Mouse (Mus musculus): ENCODE measurements around the gene Gemin7. TPM values are rescaled to one million over a fixed set of nuclear protein-coding genes. Genes with fewer than 3 reads are reported as not detected.

The Gemin7 gene
- 75.7 to 86.9 TPM (median 84.1 TPM) in 4 replicates for total RNA-seq (2023; ENCODE audit: inconsistent age)

DNA sequence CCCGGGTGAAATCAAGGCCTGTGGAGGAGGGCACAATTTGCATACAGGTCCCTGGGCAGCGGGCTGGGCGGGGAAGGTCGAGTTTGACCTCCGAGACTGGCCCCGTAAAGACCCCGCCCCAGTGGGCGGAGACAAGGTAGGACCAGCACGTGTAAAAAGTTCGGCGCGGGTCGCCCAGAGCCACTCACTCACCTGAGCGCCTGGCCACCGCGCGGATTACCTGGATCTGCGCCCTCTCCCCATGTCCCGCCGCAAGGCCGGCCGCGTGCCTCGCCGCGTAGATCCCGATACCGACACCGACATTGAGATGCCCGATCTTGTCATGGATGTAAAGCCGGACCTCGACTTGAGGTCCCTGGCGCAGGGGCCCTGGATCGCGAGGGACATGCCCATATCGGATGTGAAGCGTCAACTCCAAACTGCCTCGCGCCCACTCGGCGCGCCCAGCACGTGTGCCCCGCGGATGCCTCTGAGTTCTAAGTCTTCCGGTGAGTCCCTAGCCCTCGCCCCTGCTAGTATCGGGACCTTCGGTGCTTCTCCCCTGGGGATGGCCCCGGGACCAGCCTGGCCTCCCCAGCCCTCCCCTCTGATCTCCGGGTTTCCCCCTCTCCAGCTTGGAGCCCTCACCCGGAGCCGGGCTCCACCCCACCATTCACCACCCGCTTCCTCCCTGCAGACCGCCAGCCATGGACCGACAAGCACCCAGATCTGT, at the start of gene Gemin7, which contains the start of gene Zfp296:
Gemin7 (minus strand) TSS at position 455 of the 712 bp plus-strand sequence.
Zfp296 (plus strand) TSS at position 147 of the 712 bp plus-strand sequence.

DNA sequence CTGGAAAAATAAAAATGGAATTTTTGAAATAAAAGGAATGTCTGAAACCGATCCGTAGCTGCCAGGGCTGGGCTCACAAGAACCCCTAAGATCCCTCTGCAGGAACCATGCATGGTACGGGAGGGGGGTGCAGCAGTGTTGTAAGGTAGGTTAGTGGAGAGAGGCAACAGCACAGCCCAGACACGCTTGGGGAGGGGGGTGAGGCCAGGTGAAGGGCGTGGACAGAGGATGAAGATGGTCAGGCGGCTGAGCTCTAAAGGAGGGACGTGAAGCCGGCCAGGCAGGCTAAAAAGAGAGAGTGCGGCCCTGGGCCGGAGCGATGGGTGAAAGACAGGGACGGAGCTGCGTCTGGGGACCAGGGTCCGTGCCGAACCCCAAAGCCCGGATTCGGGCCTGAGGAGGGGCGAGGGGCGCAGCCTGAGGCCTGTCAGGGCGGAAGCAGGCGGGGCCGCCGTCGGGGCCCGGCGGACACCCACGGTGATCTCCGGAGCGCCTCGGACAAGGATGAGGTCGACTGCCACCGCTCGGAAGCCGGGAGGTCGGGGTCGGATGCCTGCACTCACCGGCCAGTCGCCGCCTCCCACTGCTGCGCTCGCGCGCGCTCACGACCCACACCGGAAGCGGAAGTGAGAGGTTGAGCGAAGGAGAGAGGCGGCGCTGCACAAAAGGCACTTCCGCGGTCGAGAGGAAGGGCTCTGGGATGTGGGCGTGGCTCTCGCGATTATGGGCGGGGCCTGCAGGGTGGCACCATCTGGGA, 26.6 kb upstream of the Gemin7 start, which contains the start of gene Clasrp:
Clasrp (minus strand) TSS at position 638 of the 757 bp plus-strand sequence.

DNA sequence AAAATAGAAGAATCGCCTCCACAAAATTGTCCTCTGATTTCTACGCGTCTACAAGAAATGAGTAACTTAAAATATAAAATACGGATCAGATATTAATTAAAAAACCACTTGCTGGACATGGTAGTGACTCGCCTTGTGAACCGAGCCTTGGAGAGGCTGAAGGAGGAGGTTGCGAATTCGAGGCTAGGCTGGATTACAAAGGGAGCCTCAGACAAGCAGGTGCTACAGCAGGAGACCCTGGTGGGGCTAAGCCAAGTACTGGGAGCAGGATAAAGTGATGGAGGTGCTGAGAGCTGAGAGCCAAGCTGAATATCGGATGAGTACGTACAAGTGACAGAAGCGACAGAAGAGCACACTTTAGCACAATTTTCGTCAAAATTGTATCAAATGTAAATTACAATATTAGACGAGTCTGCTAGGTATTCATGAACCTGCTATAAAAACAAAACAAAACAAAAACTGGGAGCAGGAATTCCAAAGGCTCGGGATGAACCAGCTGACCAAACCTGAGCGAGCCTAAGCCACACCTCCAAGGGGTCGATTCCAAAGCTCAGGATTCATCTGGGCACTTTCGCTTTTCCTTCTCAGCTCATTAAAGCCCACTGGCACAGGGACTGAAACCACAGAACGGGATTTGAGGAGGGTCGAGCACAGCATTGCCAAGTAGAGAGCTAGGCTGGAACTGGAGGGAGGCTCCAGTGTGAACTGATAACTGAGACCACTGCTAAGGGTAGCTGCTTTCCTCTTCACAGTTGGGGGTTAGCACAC, 14.6 kb downstream of the Gemin7 start, which contains the start of gene Ppp1r37:
Ppp1r37 (minus strand) TSS at position 434 of the 768 bp plus-strand sequence.

DNA sequence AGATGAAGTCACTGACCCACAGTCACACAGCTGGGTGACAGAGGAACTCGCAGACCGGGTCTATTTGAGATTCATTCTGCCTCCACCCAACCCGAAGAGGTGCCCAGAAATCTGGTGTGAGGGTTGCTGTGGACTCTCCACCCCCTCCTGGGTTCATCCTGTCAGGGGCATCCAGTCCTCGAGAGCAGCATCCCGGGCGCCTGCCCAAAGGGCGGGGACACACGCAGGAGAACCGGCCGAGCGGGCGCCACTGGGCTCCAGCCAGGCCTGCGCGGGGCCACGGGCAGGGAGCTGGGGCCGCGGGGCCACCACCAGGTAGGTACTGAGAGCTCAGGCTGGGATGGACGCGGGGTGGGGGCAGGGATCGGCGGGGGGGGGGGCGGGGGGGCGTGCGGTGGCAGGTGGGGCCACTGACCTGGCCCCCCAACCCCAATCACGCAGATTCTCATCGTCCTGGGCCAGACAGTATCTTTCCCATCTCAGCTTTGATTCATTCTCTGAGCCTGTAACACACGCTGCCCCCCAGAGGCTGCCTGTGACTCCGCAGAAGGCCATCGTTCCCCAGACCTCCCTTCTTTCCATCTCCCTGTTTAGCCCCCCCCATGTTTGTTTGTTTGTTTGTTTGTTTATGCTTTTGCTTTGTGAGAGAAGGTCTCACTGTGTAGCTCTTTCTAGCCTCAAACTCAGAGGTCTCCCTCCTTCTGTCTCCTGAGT, 59.6 kb downstream of the Gemin7 start, which contains the start of gene Nkpd1:
Nkpd1 (plus strand) TSS at position 187 of the 714 bp plus-strand sequence.

Other genes starting within 250 kb of the Gemin7 start
- gene Ercc1, start 232.8 kb downstream of the Gemin7 start, total RNA-seq (2023; ENCODE audit: inconsistent age): 66.5 to 73.8 TPM (median 68.8 TPM) in 4 replicates
- gene Cd3eap, start 218.1 kb downstream of the Gemin7 start, total RNA-seq (2023; ENCODE audit: inconsistent age): 6.2 to 8.3 TPM (median 7.5 TPM) in 4 replicates
- gene Ppp1r13l, start 217.8 kb downstream of the Gemin7 start, total RNA-seq (2023; ENCODE audit: inconsistent age): 0.54 to 2.1 TPM (median 0.86 TPM) in 4 replicates
- gene Ercc2, start 195.6 kb downstream of the Gemin7 start, total RNA-seq (2023; ENCODE audit: inconsistent age): 66.6 to 74.4 TPM (median 69.9 TPM) in 4 replicates
- gene Klc3, start 173.5 kb downstream of the Gemin7 start, total RNA-seq (2023; ENCODE audit: inconsistent age): 1.8 to 4.2 TPM (median 2.4 TPM) in 4 replicates
- 0.42 TPM in 1 of 4 replicates, not detected in the others for gene Ckm, start 172.8 kb downstream of the Gemin7 start, total RNA-seq (2023; ENCODE audit: inconsistent age)
- 25.7 to 29.5 TPM (median 27.5 TPM) in 4 replicates for gene Mark4, start 118.8 kb downstream of the Gemin7 start, total RNA-seq (2023; ENCODE audit: inconsistent age)
- not detected in 4 replicates for gene Exoc3l2, start 114.3 kb downstream of the Gemin7 start, total RNA-seq (2023; ENCODE audit: inconsistent age)
- 4.9 to 6.9 TPM (median 6.1 TPM) in 4 replicates for gene Bloc1s3, start 69.2 kb downstream of the Gemin7 start, total RNA-seq (2023; ENCODE audit: inconsistent age)
- gene Trappc6a, start 69.2 kb downstream of the Gemin7 start, total RNA-seq (2023; ENCODE audit: inconsistent age): 25.7 to 35.6 TPM (median 30.6 TPM) in 4 replicates
- gene Nkpd1, start 59.8 kb downstream of the Gemin7 start, total RNA-seq (2023; ENCODE audit: inconsistent age): 0.39 to 0.57 TPM (median 0.42 TPM) in 3 of 4 replicates, not detected in the other
- 50.2 to 62.6 TPM (median 55.2 TPM) in 4 replicates for gene Ppp1r37, start 14.5 kb downstream of the Gemin7 start, total RNA-seq (2023; ENCODE audit: inconsistent age)
- 11.5 to 13.5 TPM (median 12.6 TPM) in 4 replicates for gene Zfp296, start 308 bp downstream of the Gemin7 start, total RNA-seq (2023; ENCODE audit: inconsistent age)
- gene Clasrp, start 26.9 kb upstream of the Gemin7 start, total RNA-seq (2023; ENCODE audit: inconsistent age): 100 to 118 TPM (median 109 TPM) in 4 replicates
- 110 to 121 TPM (median 118 TPM) in 4 replicates for gene Relb, start 51.8 kb upstream of the Gemin7 start, total RNA-seq (2023; ENCODE audit: inconsistent age)
- gene Clptm1, start 87.4 kb upstream of the Gemin7 start, total RNA-seq (2023; ENCODE audit: inconsistent age): 75.3 to 90.5 TPM (median 78.3 TPM) in 4 replicates
- not detected in 4 replicates for gene Apoc2, start 100.3 kb upstream of the Gemin7 start, total RNA-seq (2023; ENCODE audit: inconsistent age)
- not detected in 4 replicates for gene Gm44805, start 103.8 kb upstream of the Gemin7 start, total RNA-seq (2023; ENCODE audit: inconsistent age)
- gene Apoc4, start 103.9 kb upstream of the Gemin7 start, total RNA-seq (2023; ENCODE audit: inconsistent age): not detected in 4 replicates
- 1.9 to 4.3 TPM (median 2.0 TPM) in 3 of 4 replicates, not detected in the other for gene Apoc1, start 115.1 kb upstream of the Gemin7 start, total RNA-seq (2023; ENCODE audit: inconsistent age)
- 84.7 to 201 TPM (median 96.1 TPM) in 4 replicates for gene Apoe, start 121.6 kb upstream of the Gemin7 start, total RNA-seq (2023; ENCODE audit: inconsistent age)
- gene Tomm40, start 137.8 kb upstream of the Gemin7 start, total RNA-seq (2023; ENCODE audit: inconsistent age): 52.3 to 57.5 TPM (median 53.4 TPM) in 4 replicates
- gene Nectin2, start 172.9 kb upstream of the Gemin7 start, total RNA-seq (2023; ENCODE audit: inconsistent age): 0.51 TPM in 1 of 4 replicates, not detected in the others
- 0.27 TPM in 1 of 4 replicates, not detected in the others for gene Bcam, start 193.4 kb upstream of the Gemin7 start, total RNA-seq (2023; ENCODE audit: inconsistent age)
- 0.78 to 1.3 TPM (median 0.86 TPM) in 3 of 4 replicates, not detected in the other for gene Cblc, start 219.2 kb upstream of the Gemin7 start, total RNA-seq (2023; ENCODE audit: inconsistent age)
- 66.2 to 80.5 TPM (median 75.1 TPM) in 4 replicates for gene Bcl3, start 245.2 kb upstream of the Gemin7 start, total RNA-seq (2023; ENCODE audit: inconsistent age)

Measured in B cell, adult (primary cell).